Mouse (Mus musculus): ENCODE results near the gene Phospho2. TPM values are rescaled to one million over a fixed set of nuclear protein-coding genes. Genes with fewer than 3 reads are reported as not detected.
"Not testable (repeated sequence)": the region's sequence is repeated elsewhere in the genome, so short reads cannot be mapped to it uniquely, and the experiment has no call there.

The Phospho2 gene
- polyA plus RNA-seq, 1 experiment from 2014 or later: 38.5 TPM

DNA sequence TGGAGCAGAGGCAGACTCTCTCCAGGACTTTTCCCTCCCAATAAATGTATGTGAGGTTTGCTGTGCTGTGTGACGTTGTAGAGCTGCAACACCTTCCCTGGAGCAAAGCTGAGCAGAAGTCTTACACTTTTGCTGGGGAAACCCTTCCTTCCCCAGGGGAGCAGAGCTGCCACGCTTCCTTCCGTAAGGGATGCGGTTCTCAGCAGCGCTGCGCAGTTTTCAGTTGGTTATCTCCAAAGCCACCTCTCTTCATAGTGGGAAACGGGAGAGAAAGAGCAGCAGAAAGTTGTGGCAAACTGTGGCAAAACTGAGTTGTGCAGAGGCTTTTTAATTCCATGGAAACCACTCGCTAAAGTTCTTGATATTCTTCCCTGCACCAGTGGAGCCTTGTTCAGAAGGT, 14.3 kb downstream of the Phospho2 start:
- Histone ChIP-seq H3K4me1 (no peaks in the 10 kb centered on the region), H3K27me3 (no peaks in the 10 kb centered on the region), H3K4me3 (no peak overlapping the region), H3K9me3 (no peaks in the 10 kb centered on the region), H3K36me3 (no peaks in the 10 kb centered on the region), H3K9ac (replicated peaks) (no peak overlapping the region), H3K27ac (replicated peaks) (no peak overlapping the region), H3K4me2 (replicated peaks) (no peak overlapping the region)
- no peak for ATAC-seq (replicated peaks)
- WGBS: 69% methylated on average over 8 of the region's 8 CpGs

DNA sequence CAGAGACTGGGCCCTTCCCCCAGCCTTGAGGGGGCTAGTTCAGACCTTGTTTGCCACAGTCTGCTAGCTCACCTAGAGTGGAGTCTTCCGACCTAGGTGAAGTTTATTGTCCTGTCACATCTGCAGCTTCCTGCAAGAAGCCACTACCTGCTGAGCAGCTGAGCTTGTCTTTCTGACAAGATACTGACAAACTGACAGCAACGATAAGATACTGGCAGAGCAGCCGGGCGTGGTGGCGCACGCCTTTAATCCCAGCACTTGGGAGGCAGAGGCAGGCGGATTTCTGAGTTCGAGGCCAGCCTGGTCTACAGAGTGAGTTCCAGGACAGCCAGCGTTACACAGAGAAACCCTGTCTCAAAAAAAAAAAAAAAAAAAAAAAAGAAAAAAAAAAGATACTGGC, 15.2 kb downstream of the Phospho2 start:
- H3K4me2 ChIP-seq (replicated peaks); H3K9me3 ChIP-seq; H3K4me1 ChIP-seq; H3K9ac ChIP-seq (replicated peaks); H3K36me3 ChIP-seq; H3K27me3 ChIP-seq; H3K27ac ChIP-seq (replicated peaks); ATAC-seq (replicated peaks); H3K4me3 ChIP-seq: not testable (repeated sequence)
- WGBS: 93% methylated on average over 9 of the region's 9 CpGs

DNA sequence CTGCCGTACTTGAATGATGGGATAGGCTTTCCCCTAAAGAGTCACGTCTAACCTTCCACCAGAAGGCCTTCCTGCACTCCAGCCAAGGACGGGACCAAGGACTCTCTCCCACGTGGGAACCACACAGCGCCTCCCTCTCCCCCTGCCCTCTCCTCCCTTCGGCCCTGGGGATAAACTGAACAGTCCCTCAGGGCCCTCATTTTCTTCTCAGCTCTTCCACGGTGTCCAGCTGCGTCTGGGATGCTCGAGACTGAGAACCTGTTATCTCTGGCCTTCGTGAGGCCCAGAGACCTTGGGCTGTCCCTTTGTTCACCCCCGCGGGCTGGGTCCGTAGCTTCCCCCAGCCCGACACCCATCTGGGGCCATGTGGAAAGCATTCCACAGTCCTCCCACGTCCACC, 20.7 kb downstream of the Phospho2 start:
- H3K4me1 ChIP-seq: no peaks in the 10 kb centered on the region
- no peak for ATAC-seq (replicated peaks)
- H3K9me3 ChIP-seq: no peaks in the 10 kb centered on the region
- no peak overlapping the region for H3K9ac ChIP-seq (replicated peaks)
- H3K4me2 ChIP-seq (replicated peaks): no peak overlapping the region
- no peaks in the 10 kb centered on the region for H3K36me3 ChIP-seq
- no peak overlapping the region for H3K4me3 ChIP-seq
- H3K27ac ChIP-seq (replicated peaks): no peak overlapping the region
- 75% methylated on average over 15 of the region's 15 CpGs for WGBS
- no peaks in the 10 kb centered on the region for H3K27me3 ChIP-seq

DNA sequence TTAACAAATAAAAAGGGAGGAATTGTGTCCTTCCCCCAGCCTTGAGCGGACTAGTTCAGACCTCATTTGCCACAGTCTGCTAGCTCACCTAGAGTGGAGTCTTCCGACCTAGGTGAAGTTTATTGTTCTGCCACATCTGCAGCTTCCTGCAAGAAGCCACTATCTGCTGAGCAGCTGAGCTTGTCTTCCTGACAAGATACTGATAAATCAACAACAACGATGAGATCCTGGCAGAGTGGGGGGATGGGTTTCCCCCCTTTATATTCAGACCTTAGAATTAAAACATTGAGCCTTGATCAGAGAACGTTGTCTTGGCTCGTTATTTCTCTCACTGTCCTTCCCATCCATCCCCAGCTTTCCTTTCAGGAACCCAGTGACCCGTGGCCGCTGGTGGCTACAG, 21.9 kb downstream of the Phospho2 start:
- H3K9ac ChIP-seq (replicated peaks); H3K4me1 ChIP-seq; H3K27ac ChIP-seq (replicated peaks); H3K36me3 ChIP-seq; ATAC-seq (replicated peaks); H3K4me3 ChIP-seq; H3K27me3 ChIP-seq; H3K9me3 ChIP-seq; H3K4me2 ChIP-seq (replicated peaks): not testable (repeated sequence)
- WGBS: 59% methylated on average over 7 of the region's 7 CpGs

GRCm38 (mm10) chr2:69816575-69816974, 27.2 kb downstream of the Phospho2 start:
- H3K27me3 ChIP-seq: no peaks in the 10 kb centered on the region
- no peak overlapping the region for H3K27ac ChIP-seq (replicated peaks)
- H3K36me3 ChIP-seq: no peaks in the 10 kb centered on the region
- ATAC-seq (replicated peaks): no peak
- no peak overlapping the region for H3K4me2 ChIP-seq (replicated peaks)
- H3K4me1 ChIP-seq: peaks cover 1% of the 10 kb centered on the region
- no peak overlapping the region for H3K9ac ChIP-seq (replicated peaks)
- 90% methylated on average over 5 of the region's 5 CpGs for WGBS
- no peaks in the 10 kb centered on the region for H3K9me3 ChIP-seq
- H3K4me3 ChIP-seq: no peak overlapping the region

DNA sequence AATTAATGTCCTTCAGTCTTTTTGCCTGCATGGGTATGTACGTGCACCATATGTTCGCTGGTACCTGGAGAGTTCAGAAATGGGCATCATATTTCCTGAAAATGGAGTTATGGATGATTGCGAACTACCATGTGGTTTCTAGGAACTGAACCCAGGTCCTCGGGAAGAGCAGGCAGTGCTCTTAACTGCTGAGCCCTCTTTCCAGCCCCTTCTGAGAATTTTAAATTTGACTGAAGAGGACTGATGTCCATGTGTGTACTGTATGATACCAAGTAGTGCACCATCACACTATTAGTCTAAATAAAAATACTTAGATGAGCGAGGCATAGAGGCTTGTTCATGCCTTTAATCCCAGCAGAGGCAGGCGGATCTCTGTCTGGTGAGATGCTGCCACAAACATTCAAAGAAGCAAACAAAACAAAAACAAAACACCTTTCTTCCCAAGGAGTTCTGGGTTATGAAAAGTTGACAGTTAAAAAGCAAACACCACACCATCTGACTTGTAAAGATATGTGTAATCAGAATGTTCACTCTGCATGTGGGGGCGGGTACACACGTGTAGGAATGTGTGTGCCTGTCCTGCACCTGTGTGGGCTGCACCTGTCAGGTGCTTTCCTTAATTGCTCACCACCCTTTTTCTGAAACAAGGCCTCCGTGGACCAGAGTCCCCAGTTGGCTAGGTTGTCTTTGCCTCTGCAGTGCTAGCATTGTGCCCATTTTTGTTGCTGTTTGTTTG, 29.1 kb downstream of the Phospho2 start:
- 87% methylated on average over 9 of the region's 9 CpGs for WGBS
- Histone ChIP-seq H3K27ac (replicated peaks) (no peak overlapping the region), H3K36me3 (no peaks in the 10 kb centered on the region), H3K4me2 (replicated peaks) (no peak overlapping the region), H3K27me3 (no peaks in the 10 kb centered on the region), H3K4me1 (peaks cover 9% of the 10 kb centered on the region), H3K9ac (replicated peaks) (no peak overlapping the region), H3K9me3 (no peaks in the 10 kb centered on the region), H3K4me3 (no peak overlapping the region)
- no peak for ATAC-seq (replicated peaks)

DNA sequence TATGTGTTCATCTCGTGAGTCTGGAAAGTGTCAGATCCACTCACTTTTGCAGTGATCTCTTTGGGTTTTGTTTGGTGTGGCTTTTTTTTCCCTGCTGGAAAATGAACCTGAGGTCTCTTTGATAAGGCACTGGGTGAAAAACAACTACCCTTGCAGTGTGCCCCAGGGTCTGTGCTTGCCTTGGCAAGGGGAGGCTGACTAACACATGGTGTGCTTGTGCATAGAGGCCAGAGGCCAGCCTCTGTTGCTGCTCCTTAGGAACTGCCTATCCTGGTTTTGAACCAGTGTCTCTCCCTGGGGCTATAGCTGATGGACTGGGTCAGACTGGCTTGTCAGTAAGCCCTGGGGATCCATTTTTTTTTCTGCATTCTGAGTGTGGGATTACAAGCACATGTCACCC, 30.8 kb downstream of the Phospho2 start:
- H3K4me2 ChIP-seq (replicated peaks): no peak overlapping the region
- no peak overlapping the region for H3K9ac ChIP-seq (replicated peaks)
- H3K9me3 ChIP-seq: no peaks in the 10 kb centered on the region
- WGBS: 74% methylated on average over 1 of the region's 1 CpGs
- no peaks in the 10 kb centered on the region for H3K36me3 ChIP-seq
- no peak for ATAC-seq (replicated peaks)
- peaks cover 24% of the 10 kb centered on the region for H3K4me1 ChIP-seq
- no peaks in the 10 kb centered on the region for H3K27me3 ChIP-seq
- H3K4me3 ChIP-seq: no peak overlapping the region
- no peak overlapping the region for H3K27ac ChIP-seq (replicated peaks)

DNA sequence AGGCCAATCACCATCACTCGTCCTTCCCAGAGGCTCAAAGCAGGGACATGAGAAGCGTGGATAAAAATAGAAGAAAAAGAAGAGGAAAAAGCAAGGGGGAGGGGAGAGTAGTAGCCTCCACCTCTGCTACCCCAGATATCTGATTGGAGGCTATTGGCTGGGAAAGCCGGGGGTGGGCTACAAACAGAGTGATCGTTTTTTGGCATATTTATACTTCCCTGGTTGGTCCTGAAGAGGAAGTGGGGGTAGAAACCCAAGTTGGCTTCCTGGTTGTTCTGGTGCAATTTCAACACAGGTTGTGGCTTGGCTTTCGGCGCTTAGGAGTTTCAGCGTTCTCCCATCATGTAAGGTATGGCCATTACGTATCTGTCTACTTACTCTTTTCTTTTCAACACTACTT, 32.3 kb downstream of the Phospho2 start, which contains the start of gene Klhl23:
Gene Klhl23, plus strand, starts transcription at position 234 of the 400 bp plus-strand sequence.
- Histone ChIP-seq H3K4me2 (replicated peaks) (peak within 1 kb of the TSS; percentile 61), H3K9ac (replicated peaks) (peak within 1 kb of the TSS; percentile 81), H3K9me3 (no peaks in the 10 kb centered on the region), H3K27ac (replicated peaks) (peak within 1 kb of the TSS; percentile 93), H3K4me1 (peaks cover 36% of the 10 kb centered on the region), H3K4me3 (peak within 1 kb of the TSS; percentile 70), H3K27me3 (no peaks in the 10 kb centered on the region), H3K36me3 (no peaks in the 10 kb centered on the region)
- no peak for ATAC-seq (replicated peaks)
- WGBS: 23% methylated on average over 8 of the region's 8 CpGs

DNA sequence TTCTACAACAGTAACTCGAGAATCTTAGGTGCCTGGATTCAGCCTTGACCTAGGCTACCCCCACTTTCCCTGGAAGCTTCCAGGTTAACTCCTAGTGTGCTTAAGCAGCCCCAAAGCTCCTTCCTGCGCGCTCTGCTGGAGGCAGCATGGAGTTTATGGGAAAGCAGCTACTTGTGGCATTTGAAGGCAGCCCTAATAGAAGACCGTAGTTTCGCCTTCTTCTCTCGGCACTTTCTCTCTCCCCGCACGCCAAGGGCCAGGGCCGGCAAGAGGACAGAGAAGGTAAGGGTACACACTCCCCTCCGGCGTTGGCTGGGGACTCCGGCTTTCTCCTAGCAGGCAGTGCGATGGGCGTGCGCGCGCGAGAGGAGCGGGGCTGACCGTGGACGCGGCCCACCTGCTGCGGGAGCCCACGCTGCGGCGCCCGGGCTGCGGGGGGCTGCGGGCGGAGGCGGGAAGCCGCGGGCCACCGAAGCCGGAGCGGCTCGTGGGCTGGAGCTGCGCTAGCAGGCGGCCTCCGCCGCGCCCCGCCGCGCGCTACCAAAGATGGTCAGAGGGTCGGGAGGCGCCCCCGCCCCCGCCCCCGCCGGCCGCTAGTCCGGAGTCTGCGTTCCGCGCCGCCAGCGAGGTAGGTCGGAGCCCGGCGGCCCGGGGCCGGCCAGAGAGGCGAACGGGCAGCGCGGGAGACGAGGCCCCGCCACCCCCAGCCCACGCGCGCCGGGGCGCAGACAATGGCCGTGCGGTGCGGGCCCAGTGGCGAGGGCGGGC, 33.1 kb downstream of the Phospho2 start:
- Histone ChIP-seq H3K9me3 (no peaks in the 10 kb centered on the region), H3K27ac (replicated peaks) (peak overlapping the region; percentile 93), H3K9ac (replicated peaks) (peak overlapping the region; percentile 81), H3K4me1 (peaks cover 38% of the 10 kb centered on the region), H3K27me3 (no peaks in the 10 kb centered on the region), H3K36me3 (no peaks in the 10 kb centered on the region), H3K4me3 (peak overlapping the region; percentile 70), H3K4me2 (replicated peaks) (peak overlapping the region; percentile 61)
- WGBS: under 1% methylated on average over 52 of the region's 80 CpGs
- peak; percentile 87 for ATAC-seq (replicated peaks)

- H3K9me3 ChIP-seq: no peaks in the 10 kb centered on the region
- WGBS: 2% methylated on average over 34 of the region's 45 CpGs
- H3K4me2 ChIP-seq (replicated peaks): peak overlapping the region; percentile 61
Observed at GRCm38 (mm10) chr2:69823129-69823677, 33.8 kb downstream of the Phospho2 start.

DNA sequence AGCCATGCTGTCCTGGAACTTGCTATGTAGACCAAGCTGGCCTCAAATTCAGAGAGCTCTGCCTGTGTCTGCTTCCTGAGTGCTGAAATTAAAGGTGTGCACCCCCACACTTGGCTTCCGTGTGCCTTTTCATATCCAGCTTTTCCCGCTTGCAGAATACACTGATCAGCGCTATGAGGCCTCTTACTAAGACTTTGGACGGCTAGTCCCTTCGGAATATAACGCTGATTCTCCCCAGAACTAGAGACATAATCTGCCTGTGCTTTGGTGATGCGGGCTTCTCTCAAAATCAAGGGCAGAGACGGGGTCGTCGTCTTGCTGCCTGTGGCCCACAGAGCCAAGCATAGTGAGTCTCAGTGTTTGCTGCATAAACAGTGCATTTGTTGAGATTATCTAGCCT, 36.5 kb downstream of the Phospho2 start:
- H3K9me3 ChIP-seq: no peaks in the 10 kb centered on the region
- H3K27ac ChIP-seq (replicated peaks): peak overlapping the region; percentile 46
- peak overlapping the region; percentile 6; the same call in 1 of the 2 replicates for H3K4me2 ChIP-seq (replicated peaks)
- no peaks in the 10 kb centered on the region for H3K27me3 ChIP-seq
- no peak for ATAC-seq (replicated peaks)
- no peak overlapping the region for H3K4me3 ChIP-seq
- H3K4me1 ChIP-seq: peaks cover 38% of the 10 kb centered on the region
- peaks cover 17% of the 10 kb centered on the region for H3K36me3 ChIP-seq
- H3K9ac ChIP-seq (replicated peaks): 0 out of 2 replicates have a peak overlapping the region, but pooled peaks have one; percentile 19
- WGBS: 83% methylated on average over 10 of the region's 10 CpGs

More at GRCm38 (mm10) chr2:69823129-69823677, 33.8 kb downstream of the Phospho2 start:
- peak; percentile 89 for ATAC-seq (replicated peaks)
- H3K4me3 ChIP-seq: peak overlapping the region; percentile 70
- H3K36me3 ChIP-seq: no peaks in the 10 kb centered on the region
- H3K9ac ChIP-seq (replicated peaks): peak overlapping the region; percentile 81
- H3K27ac ChIP-seq (replicated peaks): peak overlapping the region; percentile 93
- H3K27me3 ChIP-seq: no peaks in the 10 kb centered on the region
- peaks cover 38% of the 10 kb centered on the region for H3K4me1 ChIP-seq

DNA sequence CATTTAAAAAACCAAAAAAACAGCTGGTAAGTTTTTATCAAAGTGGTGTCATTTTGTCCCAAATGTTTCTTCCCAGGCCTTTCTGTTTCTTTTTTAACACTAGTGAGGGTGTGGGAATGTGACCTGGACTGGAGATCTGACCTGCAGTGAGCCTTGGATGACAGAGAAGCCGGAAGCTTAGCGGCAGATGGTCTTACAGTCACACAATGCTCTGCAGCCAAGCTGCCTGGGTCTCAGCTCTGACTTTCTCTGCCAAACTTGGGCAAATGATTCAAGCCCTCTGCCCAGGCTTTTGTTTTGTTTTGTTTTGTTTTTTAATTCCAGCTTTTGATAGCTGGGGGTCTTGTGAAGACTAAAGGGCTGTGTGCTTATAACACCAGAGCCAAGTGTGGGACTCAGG, 37.0 kb downstream of the Phospho2 start:
- no peaks in the 10 kb centered on the region for H3K27me3 ChIP-seq
- peak overlapping the region; percentile 46 for H3K27ac ChIP-seq (replicated peaks)
- H3K4me3 ChIP-seq: no peak overlapping the region
- peaks cover 22% of the 10 kb centered on the region for H3K36me3 ChIP-seq
- ATAC-seq (replicated peaks): no peak
- H3K4me2 ChIP-seq (replicated peaks): no peak overlapping the region; the same call in 1 of the 2 replicates
- H3K9me3 ChIP-seq: no peaks in the 10 kb centered on the region
- WGBS: 53% methylated on average over 2 of the region's 2 CpGs
- H3K4me1 ChIP-seq: peaks cover 38% of the 10 kb centered on the region
- H3K9ac ChIP-seq (replicated peaks): no peak overlapping the region
